Mouse (Mus musculus) heart, embryonic 16.5 days (tissue): ENCODE data around the gene Hspb1. TPM values are rescaled to one million over a fixed set of nuclear protein-coding genes. Genes with fewer than 3 reads are reported as not detected.

Experiments used
- ATAC-seq: fragments of 200-750 bp; cut with Nextera tagmentation; replicated peaks from 2 replicates; pipeline ENCODE4 v1.8.0; 2017; ENCODE audit warnings: moderate number of reproducible peaks; ENCODE audit not compliant: insufficient read depth, low FRiP score; ENCODE audit errors: extremely low read depth
- H3K27ac ChIP-seq: fragments of 300-500 bp; sonication (generic); 2 replicates; pipeline ENCODE4 v1.5.1; 2014; ENCODE audit warnings: mild to moderate bottlenecking, low read length, control low read depth, moderate library complexity
- H3K27me3 ChIP-seq: fragments of 300-500 bp; sonication (generic); 2 replicates; pipeline ENCODE4 v1.6.1; 2014; ENCODE audit warnings: low read length, mixed read lengths; ENCODE audit not compliant: control insufficient read depth, insufficient read depth
- H3K36me3 ChIP-seq: fragments of 300-500 bp; sonication (generic); 2 replicates; pipeline ENCODE4 v1.6.1; 2014; ENCODE audit not compliant: control insufficient read depth, insufficient read depth
- H3K4me1 ChIP-seq: fragments of 300-500 bp; sonication (generic); 2 replicates; pipeline ENCODE4 v1.6.1; 2014; ENCODE audit warnings: low read length, mixed read lengths; ENCODE audit not compliant: control insufficient read depth, insufficient read depth
- H3K4me2 ChIP-seq: fragments of 300-500 bp; sonication (generic); 2 replicates; pipeline ENCODE4 v1.6.1; 2014; ENCODE audit warnings: low read depth, mild to moderate bottlenecking, control low read depth, low read length
- H3K4me3 ChIP-seq: fragments of 300-500 bp; sonication (generic); 2 replicates; pipeline ENCODE4 v1.5.1; 2014; ENCODE audit warnings: mild to moderate bottlenecking, control low read depth, low read length
- H3K9ac ChIP-seq: fragments of 300-500 bp; sonication (generic); 2 replicates; pipeline ENCODE4 v1.6.1; 2014; ENCODE audit warnings: low read length, control low read depth
- H3K9me3 ChIP-seq: fragments of 300-500 bp; sonication (generic); replicated peaks from 2 replicates; pipeline ENCODE4 v1.6.1; 2016; ENCODE audit warnings: low read length; ENCODE audit not compliant: control insufficient read depth
- WGBS: fragments of 180-500 bp; shearing (Covaris S2); extraction: QIAGEN DNeasy Blood & Tissue Kit; methylation state at CpG from one replicate; pipeline ENCODE4 v1.1.7; 2014; 5-methylcytosine and 5-hydroxymethylcytosine counted together
- polyA plus RNA-seq: library from polyadenylated mRNA; unstranded; fragments of >200 nt; fragmentation: Nextera tagmentation; extraction: Ambion mirVana; gene quantifications from 2 replicates; pipeline ENCODE4 v1.2.1, GENCODE M21; 2015

Hspb1 gene
- polyA plus RNA-seq, 1 experiment from 2014 or later: 794 TPM

GRCm38 (mm10) chr5:135873753-135874152, 14.0 kb upstream of the Hspb1 start:
- Histone ChIP-seq H3K4me1 (peaks cover 13% of the 10 kb centered on the region), H3K4me3 (no peak overlapping the region), H3K36me3 (no peaks in the 10 kb centered on the region), H3K9me3 (no peaks in the 10 kb centered on the region), H3K9ac (no peak overlapping the region), H3K4me2 (no peak overlapping the region), H3K27me3 (peaks cover 25% of the 10 kb centered on the region), H3K27ac (no peak overlapping the region)
- no peak for ATAC-seq
- 53% methylated on average over 9 of the region's 9 CpGs for WGBS

- Histone ChIP-seq H3K27ac (peak overlapping the region; percentile 46; the same call in 1 of the 2 replicates), H3K9ac (peak overlapping the region; percentile 63), H3K9me3 (no peaks in the 10 kb centered on the region), H3K27me3 (peaks cover 2% of the 10 kb centered on the region; the same call in 1 of the 2 replicates), H3K4me2 (peak overlapping the region; percentile 72), H3K4me3 (peak overlapping the region; percentile 51), H3K36me3 (no peaks in the 10 kb centered on the region), H3K4me1 (peaks cover 25% of the 10 kb centered on the region)
- no peak for ATAC-seq
- 10% methylated on average over 8 of the region's 8 CpGs for WGBS
Measured at GRCm38 (mm10) chr5:135877180-135877579, 10.5 kb upstream of the Hspb1 start.

GRCm38 (mm10) chr5:135877831-135878231, 9.9 kb upstream of the Hspb1 start:
- Histone ChIP-seq H3K4me3 (peak overlapping the region; percentile 51), H3K27me3 (no peaks in the 10 kb centered on the region), H3K4me1 (peaks cover 25% of the 10 kb centered on the region), H3K9ac (peak overlapping the region; percentile 63), H3K4me2 (peak overlapping the region; percentile 72), H3K27ac (peak overlapping the region; percentile 46; the same call in 1 of the 2 replicates), H3K9me3 (no peaks in the 10 kb centered on the region), H3K36me3 (no peaks in the 10 kb centered on the region)
- peak; percentile 24; the same call in 1 of the 2 replicates for ATAC-seq
- WGBS: 1% methylated on average over 16 of the region's 16 CpGs

GRCm38 (mm10) chr5:135879449-135880158, 8.1 kb upstream of the Hspb1 start:
- peak; percentile 69 for ATAC-seq
- peak overlapping the region; percentile 15; the same call in 1 of the 2 replicates for H3K4me2 ChIP-seq

GRCm38 (mm10) chr5:135884641-135885040, 3.1 kb upstream of the Hspb1 start:
- no peak for ATAC-seq
- Histone ChIP-seq H3K4me3 (no peak overlapping the region), H3K27me3 (no peaks in the 10 kb centered on the region), H3K4me2 (no peak overlapping the region), H3K9ac (no peak overlapping the region), H3K4me1 (peaks cover 6% of the 10 kb centered on the region), H3K9me3 (no peaks in the 10 kb centered on the region), H3K36me3 (no peaks in the 10 kb centered on the region), H3K27ac (no peak overlapping the region)
- 51% methylated on average over 6 of the region's 6 CpGs for WGBS

More at GRCm38 (mm10) chr5:135879449-135880158, 8.1 kb upstream of the Hspb1 start:
- H3K9ac ChIP-seq: peak overlapping the region; percentile 8; the same call in 1 of the 2 replicates
- peaks cover 23% of the 10 kb centered on the region for H3K4me1 ChIP-seq
- H3K36me3 ChIP-seq: no peaks in the 10 kb centered on the region
- H3K9me3 ChIP-seq: no peaks in the 10 kb centered on the region
- no peak overlapping the region for H3K4me3 ChIP-seq
- no peaks in the 10 kb centered on the region for H3K27me3 ChIP-seq
- H3K27ac ChIP-seq: peak overlapping the region; percentile 77
- 21% methylated on average over 13 of the region's 13 CpGs for WGBS

- H3K27ac ChIP-seq: peak overlapping the region; percentile 78
- 4% methylated on average over 30 of the region's 30 CpGs for WGBS
Measured at GRCm38 (mm10) chr5:135888405-135889215, 891 bp downstream of the Hspb1 start.

GRCm38 (mm10) chr5:135890323-135890722, 2.6 kb downstream of the Hspb1 start:
- Histone ChIP-seq H3K36me3 (no peaks in the 10 kb centered on the region), H3K4me3 (no peak overlapping the region), H3K9me3 (no peaks in the 10 kb centered on the region), H3K27ac (no peak overlapping the region), H3K9ac (no peak overlapping the region), H3K4me1 (peaks cover 6% of the 10 kb centered on the region), H3K27me3 (no peaks in the 10 kb centered on the region), H3K4me2 (no peak overlapping the region)
- no peak for ATAC-seq
- WGBS: 50% methylated on average over 4 of the region's 4 CpGs

More at GRCm38 (mm10) chr5:135888405-135889215, 891 bp downstream of the Hspb1 start:
- H3K36me3 ChIP-seq: no peaks in the 10 kb centered on the region
- H3K4me2 ChIP-seq: peak overlapping the region; percentile 69
- no peaks in the 10 kb centered on the region for H3K9me3 ChIP-seq
- peak; percentile 7; the same call in 1 of the 2 replicates for ATAC-seq
- H3K4me3 ChIP-seq: peak overlapping the region; percentile 65
- no peaks in the 10 kb centered on the region for H3K4me1 ChIP-seq
- no peaks in the 10 kb centered on the region for H3K27me3 ChIP-seq
- peak overlapping the region; percentile 87 for H3K9ac ChIP-seq

DNA sequence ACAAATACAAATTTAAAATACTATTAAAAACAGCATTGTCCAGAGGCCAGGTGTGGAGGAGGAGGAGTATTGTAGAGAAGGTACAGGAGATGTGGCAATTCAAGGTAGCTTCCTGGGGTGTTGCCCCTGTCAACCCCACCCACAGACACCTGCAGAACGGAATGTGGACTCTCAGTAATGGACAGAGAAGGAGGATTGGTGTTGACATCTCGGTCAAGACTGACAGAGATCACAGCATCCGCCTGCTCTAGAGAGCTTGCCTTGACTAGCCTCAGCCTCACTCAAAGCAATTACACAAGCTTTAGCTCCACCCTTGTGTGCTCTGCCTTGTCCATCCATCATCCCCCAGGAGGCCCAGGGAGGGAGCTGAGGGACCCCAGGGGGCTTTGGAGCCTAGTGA, 3.2 kb downstream of the Hspb1 start:
- H3K4me1 ChIP-seq: peaks cover 6% of the 10 kb centered on the region
- H3K36me3 ChIP-seq: no peaks in the 10 kb centered on the region
- no peak overlapping the region for H3K4me3 ChIP-seq
- no peak overlapping the region for H3K27ac ChIP-seq
- no peak overlapping the region for H3K9ac ChIP-seq
- WGBS: 57% methylated on average over 3 of the region's 3 CpGs
- ATAC-seq: no peak
- H3K4me2 ChIP-seq: no peak overlapping the region
- no peaks in the 10 kb centered on the region for H3K27me3 ChIP-seq
- no peaks in the 10 kb centered on the region for H3K9me3 ChIP-seq
